Mouse (Mus musculus): ENCODE measurements around the gene Cd300lb.

Cd300lb gene

GRCm38 (mm10) chr11:114934144-114934543 is at the start of gene Cd300lb:
TSS of gene Cd300lb (minus strand) at chr11:114934386.
- CTCF ChIA-PET = no interaction called here

GRCm38 (mm10) chr11:114981866-114982265 is 47.7 kb upstream of the Cd300lb start:
- CTCF ChIA-PET = no interaction called here

- CTCF ChIA-PET = no interaction called here
Observed at GRCm38 (mm10) chr11:114972726-114973125, 38.5 kb upstream of the Cd300lb start.

- CTCF ChIA-PET = interaction anchor here (0.7 kb wide), 1 partner anchor 186 kb away, joined by 3 read pairs; no protein-coding TSS in a partner anchor
Observed at GRCm38 (mm10) chr11:114968752-114969207, 34.6 kb upstream of the Cd300lb start, which contains the start of gene Cd300c. TSS of gene Cd300c (minus strand) at chr11:114969157.

GRCm38 (mm10) chr11:114965182-114965828 is 31.1 kb upstream of the Cd300lb start:
- CTCF ChIA-PET = no interaction called here

GRCm38 (mm10) chr11:114960369-114960768 is 26.2 kb upstream of the Cd300lb start:
- CTCF ChIA-PET = no interaction called here

- CTCF ChIA-PET = no interaction called here
Observed at GRCm38 (mm10) chr11:114933591-114933990, 595 bp downstream of the Cd300lb start.

GRCm38 (mm10) chr11:114931041-114931440 is 3.1 kb downstream of the Cd300lb start:
- CTCF ChIA-PET = no interaction called here

GRCm38 (mm10) chr11:114929581-114929980 is 4.6 kb downstream of the Cd300lb start:
- CTCF ChIA-PET = no interaction called here

GRCm38 (mm10) chr11:114923961-114924360 is 10.2 kb downstream of the Cd300lb start:
- CTCF ChIA-PET = interaction anchor here (0.7 kb wide), 1 partner anchor 65 kb away, joined by 3 read pairs; no protein-coding TSS in a partner anchor

- CTCF ChIA-PET = interaction anchor here (0.6 to 1.5 kb wide), 3 partner anchors 44 to 586 kb away, joined by 3 to 9 read pairs (median 5); no protein-coding TSS in a partner anchor
Observed at GRCm38 (mm10) chr11:114922439-114922838, 11.7 kb downstream of the Cd300lb start.

- CTCF ChIA-PET = interaction anchor here (0.6 kb wide), 1 partner anchor 215 kb away, joined by 3 read pairs; no protein-coding TSS in a partner anchor
Observed at GRCm38 (mm10) chr11:114917120-114917519, 17.1 kb downstream of the Cd300lb start.

- CTCF ChIA-PET = no interaction called here
Observed at GRCm38 (mm10) chr11:114914978-114915377, 19.2 kb downstream of the Cd300lb start.

- CTCF ChIA-PET = interaction anchor here (0.5 to 1.9 kb wide), 2 partner anchors 28 to 468 kb away, joined by 3 to 5 read pairs; no protein-coding TSS in a partner anchor
Observed at GRCm38 (mm10) chr11:114912847-114913246, 21.3 kb downstream of the Cd300lb start.

- CTCF ChIA-PET = interaction anchor here (0.8 kb wide), 1 partner anchor 27 kb away, joined by 3 read pairs; no protein-coding TSS in a partner anchor
Observed at GRCm38 (mm10) chr11:114909538-114909937, 24.6 kb downstream of the Cd300lb start.

- CTCF ChIA-PET = no interaction called here
Observed at GRCm38 (mm10) chr11:114908086-114908485, 26.1 kb downstream of the Cd300lb start.

- CTCF ChIA-PET = no interaction called here
Observed at GRCm38 (mm10) chr11:114907567-114907966, 26.6 kb downstream of the Cd300lb start.

- CTCF ChIA-PET = no interaction called here
Observed at GRCm38 (mm10) chr11:114903224-114903623, 31.0 kb downstream of the Cd300lb start.

GRCm38 (mm10) chr11:114898026-114898425 is 36.2 kb downstream of the Cd300lb start:
- CTCF ChIA-PET = interaction anchor here (0.5 kb wide), 1 partner anchor 610 kb away, joined by 3 read pairs; no protein-coding TSS in a partner anchor

GRCm38 (mm10) chr11:114896085-114896484 is 38.1 kb downstream of the Cd300lb start:
- CTCF ChIA-PET = no interaction called here

GRCm38 (mm10) chr11:114890542-114890941 is 43.6 kb downstream of the Cd300lb start:
- CTCF ChIA-PET = no interaction called here

- CTCF ChIA-PET = no interaction called here
Observed at GRCm38 (mm10) chr11:114889991-114890518, 44.1 kb downstream of the Cd300lb start, which contains the start of gene Cd300a. TSS of gene Cd300a (plus strand) at chr11:114890041.
